Mouse (Mus musculus): ENCODE data around the gene Ubtd1.

Gene Ubtd1

DNA sequence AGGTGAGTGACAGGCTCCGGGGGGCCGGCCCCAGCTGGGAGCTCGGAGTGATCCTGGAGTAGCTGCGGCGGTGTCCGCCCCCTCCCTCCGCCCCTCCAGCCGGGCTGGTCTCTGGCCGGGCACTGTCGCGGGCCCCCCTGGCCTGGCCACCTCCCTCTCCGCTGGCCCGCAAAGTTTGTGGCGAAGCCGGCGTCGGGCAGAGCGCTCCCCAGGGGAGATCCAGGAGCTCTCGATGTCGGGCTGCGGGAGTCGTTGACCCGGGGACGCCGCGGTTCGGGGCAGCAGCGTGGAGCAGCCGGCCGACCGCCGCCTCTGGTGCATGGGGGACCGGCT lies at the start of gene Ubtd1:
Gene Ubtd1, plus strand, starts transcription at position 169 of the 333 bp plus-strand sequence.
- no peak; the same call in 1 of the 2 replicates for ATAC-seq (ENCODE audit: insufficient number of reproducible peaks, low FRiP score, low TSS enrichment)

GRCm38 (mm10) chr19:41932686-41933085 lies 48.9 kb upstream of the Ubtd1 start:
- ATAC-seq (ENCODE audit: insufficient number of reproducible peaks, low FRiP score, low TSS enrichment), result 0 out of 2 replicates have a peak, but pooled peaks have one; percentile 6

DNA sequence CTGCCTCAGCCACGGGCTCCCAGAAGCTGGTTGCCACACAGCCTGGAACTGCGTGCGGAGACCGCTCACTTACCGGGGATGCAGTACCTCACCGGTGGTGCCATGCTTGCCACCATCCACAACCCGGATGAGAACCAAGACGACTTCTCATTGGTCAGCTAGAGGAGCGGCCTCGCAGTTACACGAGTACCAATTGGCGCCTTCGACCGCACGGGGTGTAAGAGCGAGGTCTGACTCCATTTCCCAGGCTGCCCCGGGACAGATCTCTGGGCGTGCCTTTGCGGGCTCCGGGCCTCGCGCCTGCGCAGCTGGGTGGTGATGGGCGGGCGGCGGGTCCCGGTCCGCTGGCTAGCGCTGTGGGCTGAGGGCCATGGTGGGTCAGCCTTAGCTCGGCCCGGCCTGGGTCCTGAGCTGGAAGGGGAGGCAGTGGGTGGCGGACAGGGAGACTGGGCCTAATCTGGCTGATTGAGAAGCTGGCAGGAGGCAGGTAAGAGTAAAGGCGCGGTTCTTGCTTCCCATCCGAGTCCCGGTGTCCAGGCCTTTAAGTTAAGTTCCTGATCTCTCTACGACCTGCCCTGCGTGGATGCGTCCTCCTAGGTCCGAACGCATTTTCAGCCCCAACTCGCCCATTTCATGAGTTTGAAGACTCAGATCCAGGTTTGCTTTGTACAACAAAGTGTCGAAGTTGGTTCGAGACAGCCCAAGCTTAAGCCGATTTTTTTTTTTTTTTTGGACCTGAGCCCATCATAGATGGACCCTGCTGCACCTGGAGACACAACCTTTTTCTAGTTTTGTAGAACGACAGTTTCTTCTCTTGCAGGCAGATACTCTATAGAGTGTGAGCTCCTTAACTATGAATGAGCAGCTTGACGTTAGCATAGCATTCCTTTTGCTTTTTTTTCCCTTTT lies 48.1 kb upstream of the Ubtd1 start, which contains the start of the genes Exosc1 and Zdhhc16:
Gene Exosc1, minus strand, starts transcription at position 245 of the 908 bp plus-strand sequence.
Gene Zdhhc16, plus strand, starts transcription at position 302 of the 908 bp plus-strand sequence.
- ATAC-seq (ENCODE audit: insufficient number of reproducible peaks, low FRiP score, low TSS enrichment), result peak; percentile 100

DNA sequence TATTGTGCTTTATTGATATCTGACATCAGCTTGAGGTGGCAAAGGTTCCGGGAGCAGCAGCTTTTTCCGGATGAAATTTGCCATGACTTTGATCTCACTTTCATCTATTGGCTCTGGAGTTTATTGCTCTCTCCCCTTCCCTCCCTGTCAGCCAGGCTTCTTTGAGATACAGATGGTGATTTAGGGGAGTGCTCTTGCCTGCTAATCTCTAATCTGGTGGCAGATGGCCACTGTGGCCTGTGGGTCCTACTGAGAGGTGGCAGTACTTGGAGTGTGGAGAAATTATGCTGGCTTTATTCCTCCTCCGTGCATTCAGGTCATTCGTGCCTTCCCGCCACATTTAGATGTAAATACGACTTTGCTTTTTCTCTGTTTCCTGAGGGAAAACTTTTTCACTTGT lies 47.4 kb upstream of the Ubtd1 start:
- no peak for ATAC-seq (ENCODE audit: insufficient number of reproducible peaks, low FRiP score, low TSS enrichment)

DNA sequence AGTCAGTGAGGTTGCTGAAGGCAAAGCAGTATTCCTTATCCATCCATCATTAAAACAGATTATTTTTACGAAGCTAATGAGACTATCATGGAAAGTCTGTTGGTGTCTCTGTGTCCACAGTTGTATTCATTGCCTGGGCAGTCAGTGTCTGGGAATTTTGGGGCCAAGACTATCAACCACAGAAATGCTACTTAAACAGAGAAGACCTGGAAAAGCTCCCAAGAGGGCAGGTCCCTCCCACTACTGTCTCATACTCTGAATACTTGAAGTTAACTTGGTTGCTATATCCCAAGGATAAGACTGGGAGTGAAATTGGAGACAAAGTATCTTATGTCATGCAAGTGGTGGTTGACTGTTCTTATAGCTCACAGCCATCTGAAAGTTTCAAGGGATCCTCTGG lies 45.6 kb upstream of the Ubtd1 start:
- no peak for ATAC-seq (ENCODE audit: insufficient number of reproducible peaks, low FRiP score, low TSS enrichment)

GRCm38 (mm10) chr19:41938539-41938938 lies 43.0 kb upstream of the Ubtd1 start:
- ATAC-seq (ENCODE audit: insufficient number of reproducible peaks, low FRiP score, low TSS enrichment), result no peak

DNA sequence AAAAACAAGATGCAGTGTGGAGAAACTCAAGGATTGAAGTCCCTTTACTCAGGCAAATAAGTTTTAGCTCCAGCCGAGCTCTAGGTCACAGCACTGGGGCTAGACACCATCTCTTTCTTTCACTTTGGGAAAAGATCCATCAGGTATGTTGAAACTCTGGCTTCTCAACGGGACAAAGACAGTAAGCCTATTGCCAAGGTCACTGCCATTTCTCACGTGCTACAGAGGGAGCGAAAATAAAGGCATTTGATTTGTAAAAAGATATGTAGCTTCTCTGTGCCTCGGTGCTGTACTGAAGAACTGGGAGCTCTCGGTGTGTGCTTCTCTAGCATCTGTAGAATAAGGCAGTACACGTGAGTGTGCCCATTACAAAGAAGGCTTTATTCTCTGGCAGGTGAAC lies 37.7 kb upstream of the Ubtd1 start:
- no peak for ATAC-seq (ENCODE audit: insufficient number of reproducible peaks, low FRiP score, low TSS enrichment)

DNA sequence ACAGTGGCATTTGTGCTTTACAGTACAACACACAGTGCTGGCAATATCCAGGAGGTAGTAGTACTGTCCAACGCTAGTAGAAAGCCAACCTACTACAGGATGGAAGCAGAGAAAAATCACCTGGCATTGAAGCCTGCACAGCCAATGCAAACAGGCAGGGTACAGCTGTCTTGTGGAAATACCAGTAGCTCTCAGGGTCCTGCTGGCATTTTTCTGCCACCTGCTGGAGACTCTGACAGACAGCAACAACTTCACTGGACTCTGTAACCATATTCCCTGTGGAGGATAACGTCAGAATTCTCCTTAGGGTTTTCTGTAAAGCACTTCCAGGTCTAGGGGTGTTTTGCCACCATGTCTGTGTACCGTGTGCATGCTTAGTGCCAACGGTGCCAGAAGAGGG lies 29.3 kb upstream of the Ubtd1 start:
- no peak for ATAC-seq (ENCODE audit: insufficient number of reproducible peaks, low FRiP score, low TSS enrichment)

GRCm38 (mm10) chr19:41953574-41953973 lies 28.0 kb upstream of the Ubtd1 start:
- no peak for ATAC-seq (ENCODE audit: insufficient number of reproducible peaks, low FRiP score, low TSS enrichment)

GRCm38 (mm10) chr19:41969618-41970017 lies 11.9 kb upstream of the Ubtd1 start:
- no peak for ATAC-seq (ENCODE audit: insufficient number of reproducible peaks, low FRiP score, low TSS enrichment)

- no peak for ATAC-seq (ENCODE audit: insufficient number of reproducible peaks, low FRiP score, low TSS enrichment)
These were observed 7.4 kb upstream of the Ubtd1 start for GRCm38 (mm10) chr19:41973891-41974794.

- peak; percentile 2; the same call in 1 of the 2 replicates for ATAC-seq (ENCODE audit: insufficient number of reproducible peaks, low FRiP score, low TSS enrichment)
These were observed 1.1 kb upstream of the Ubtd1 start for GRCm38 (mm10) chr19:41980422-41980818.

- peak; percentile 85 for ATAC-seq (ENCODE audit: insufficient number of reproducible peaks, low FRiP score, low TSS enrichment)
These were observed 556 bp upstream of the Ubtd1 start, which contains the start of gene Mms19 for GRCm38 (mm10) chr19:41980819-41981594. TSS of gene Mms19 (minus strand) at chr19:41981157.

DNA sequence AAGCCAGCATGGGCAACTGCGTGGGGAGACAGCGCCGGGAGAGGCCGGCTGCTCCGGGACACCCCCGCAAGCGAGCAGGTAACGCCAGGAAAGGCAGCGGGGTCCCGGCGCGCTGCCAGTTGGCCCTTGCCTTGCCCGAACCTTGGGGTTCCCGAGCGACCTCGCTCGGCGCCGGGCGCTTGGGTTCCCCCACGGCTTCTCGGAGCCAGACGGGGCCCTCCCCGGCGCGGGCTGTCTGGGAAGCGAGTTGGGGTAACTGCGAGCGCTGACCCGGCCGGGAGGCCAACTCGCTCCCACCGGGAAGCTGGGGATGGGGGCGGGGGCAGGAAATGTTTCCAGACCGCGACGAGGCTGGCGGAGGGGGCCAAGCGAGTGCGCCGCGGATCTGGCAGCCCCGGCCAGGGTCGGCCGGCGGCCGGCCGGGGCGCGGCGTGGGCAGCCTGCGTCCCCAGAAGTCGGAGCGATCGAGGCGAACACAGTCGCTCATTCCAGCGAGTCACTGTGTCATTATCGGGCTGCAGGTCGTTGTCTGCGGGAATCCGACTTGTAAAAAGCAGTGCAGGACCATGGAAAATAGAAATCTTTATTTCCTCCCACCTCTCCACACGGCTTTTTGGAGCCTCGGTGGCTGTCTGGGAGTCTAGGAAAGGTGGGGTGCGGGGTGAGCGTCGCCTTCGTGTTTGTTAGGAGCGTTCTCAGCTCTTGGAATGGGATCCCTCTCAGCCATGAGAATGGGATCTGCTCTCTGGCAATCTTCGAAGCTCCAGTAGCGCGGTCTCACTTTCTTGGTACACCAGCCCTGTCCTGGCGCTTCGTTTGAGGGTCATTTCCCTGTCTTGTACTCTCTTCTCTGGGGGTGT lies 598 bp downstream of the Ubtd1 start:
- no peak; the same call in 1 of the 2 replicates for ATAC-seq (ENCODE audit: insufficient number of reproducible peaks, low FRiP score, low TSS enrichment)

DNA sequence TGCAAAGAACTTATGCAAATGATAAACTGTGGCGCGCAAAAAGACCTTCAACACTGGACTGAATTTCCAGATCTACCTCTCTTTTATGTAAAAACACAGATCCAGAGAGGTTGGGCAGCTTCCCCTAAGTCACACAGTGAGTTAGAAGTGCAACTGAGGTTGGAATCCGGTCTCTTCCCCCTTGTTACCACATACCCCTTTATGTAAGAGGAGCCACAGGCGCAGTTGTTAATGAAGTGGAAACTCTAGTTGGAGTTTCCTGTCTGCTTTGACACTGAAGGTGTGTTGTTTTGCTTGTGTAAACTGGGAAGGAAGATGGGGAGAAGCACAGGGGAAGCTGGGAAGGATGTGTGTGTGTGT lies 1.2 kb downstream of the Ubtd1 start:
- ATAC-seq (ENCODE audit: insufficient number of reproducible peaks, low FRiP score, low TSS enrichment), result no peak

DNA sequence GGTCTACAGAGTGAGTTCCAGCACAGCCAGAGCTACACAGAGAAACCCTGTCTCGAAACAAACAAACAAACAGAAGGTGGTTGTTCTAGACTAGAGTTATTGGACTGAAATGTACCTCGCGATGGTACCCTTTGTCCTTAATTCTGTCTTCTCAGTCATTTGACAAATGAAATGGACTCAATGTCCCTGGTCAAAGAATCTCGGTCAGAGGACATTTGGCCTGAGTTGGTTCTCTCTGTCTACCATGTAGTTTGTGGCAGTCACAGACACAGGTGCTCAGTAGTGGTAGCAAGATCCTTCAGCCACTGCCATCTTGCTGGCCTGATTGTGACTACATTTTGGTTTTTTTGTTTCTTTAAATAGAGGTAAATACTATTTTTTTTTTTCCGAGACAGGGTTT lies 4.4 kb downstream of the Ubtd1 start:
- ATAC-seq (ENCODE audit: insufficient number of reproducible peaks, low FRiP score, low TSS enrichment), result no peak

DNA sequence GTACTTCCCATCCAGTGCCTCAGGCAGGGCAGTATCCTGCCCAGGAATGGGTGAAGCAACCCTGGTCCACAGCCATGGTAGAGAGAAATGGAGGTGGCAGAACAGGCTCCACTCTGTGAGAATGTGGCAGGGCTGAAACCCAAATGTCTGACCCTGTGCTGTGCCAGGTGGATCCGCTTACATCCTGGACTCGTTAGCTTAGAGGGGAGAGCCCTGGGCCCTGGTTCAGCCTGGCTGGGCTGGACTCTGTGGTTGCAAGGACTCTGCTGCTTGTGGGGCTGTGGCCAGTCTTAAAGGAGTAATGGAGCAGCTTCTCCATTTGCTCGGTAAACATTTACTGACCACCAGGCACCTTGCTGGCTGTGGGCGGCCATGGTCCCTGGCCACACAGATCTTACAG lies 5.6 kb downstream of the Ubtd1 start:
- ATAC-seq (ENCODE audit: insufficient number of reproducible peaks, low FRiP score, low TSS enrichment), result no peak

- ATAC-seq (ENCODE audit: insufficient number of reproducible peaks, low FRiP score, low TSS enrichment), result no peak
These were observed 8.2 kb downstream of the Ubtd1 start for GRCm38 (mm10) chr19:41989810-41990209.

- no peak for ATAC-seq (ENCODE audit: insufficient number of reproducible peaks, low FRiP score, low TSS enrichment)
These were observed 10.4 kb downstream of the Ubtd1 start for GRCm38 (mm10) chr19:41991926-41992477.

Measured in cerebellum, adult (tissue).